Mouse (Mus musculus) CD4-positive, CD25-positive, alpha-beta regulatory T cell, adult 4 months (primary cell): ENCODE data around the gene Gm21866. TPM values are rescaled to one million over a fixed set of nuclear protein-coding genes. Genes with fewer than 3 reads are reported as not detected.
"Not testable (repeated sequence)": the region's sequence is repeated elsewhere in the genome, so short reads cannot be mapped to it uniquely, and the experiment has no call there.

ENCODE experiments used
- ATAC-seq: one replicate; pipeline ENCODE4 v1.8.0; 2017
- polyA plus RNA-seq, 2 experiments: library from polyadenylated mRNA; unstranded; fragments of 100-300 nt; shearing (Covaris generic); gene quantifications; one replicate each; pipeline ENCODE4 v1.2.1; 2017

The Gm21866 gene
- not detected for polyA plus RNA-seq

GRCm38 (mm10) chrY:13465479-13465878 lies at the start of gene Gm21866:
Gene Gm21866 (minus strand): TSS chrY:13465579.
- ATAC-seq: not testable (repeated sequence)

GRCm38 (mm10) chrY:13493726-13494125 lies 28.3 kb upstream of the Gm21866 start, which contains the start of gene Gm20773:
Gene Gm20773 (plus strand): TSS chrY:13494026.
- not testable (repeated sequence) for ATAC-seq

Other genes with a start within 250 kb of the Gm21866 start
- not detected for gene Gm21828, start 241.7 kb downstream of the Gm21866 start, polyA plus RNA-seq
- gene Gm21440, start 213.2 kb downstream of the Gm21866 start, polyA plus RNA-seq: not detected
- gene Gm21454, start 213.1 kb downstream of the Gm21866 start, polyA plus RNA-seq: not detected
- gene Gm21725, start 116.5 kb downstream of the Gm21866 start, polyA plus RNA-seq: not detected
- not detected for gene Gm20773, start 28.4 kb upstream of the Gm21866 start, polyA plus RNA-seq